Mouse (Mus musculus) forebrain, embryonic 14.5 days (tissue): ENCODE results near the gene Camkk1. TPM values are rescaled to one million over a fixed set of nuclear protein-coding genes. Genes with fewer than 3 reads are reported as not detected.

Source experiments
- ATAC-seq: fragments of 200-750 bp; cut with Nextera tagmentation; 2 replicates; pipeline ENCODE4 v1.8.0; 2017; ENCODE audit warnings: mild to moderate bottlenecking, moderate library complexity
- DNase-seq: peaks from one replicate; pipeline ENCODE4 v3.0.0-alpha.2; 2015; ENCODE audit warnings: low spot score
- H3K27ac ChIP-seq: fragments of 300-500 bp; sonication (generic); 2 replicates; pipeline ENCODE4 v1.5.1; 2014; ENCODE audit warnings: low read depth, mild to moderate bottlenecking, control low read depth, low read length, moderate library complexity
- H3K27me3 ChIP-seq: fragments of 300-500 bp; sonication (generic); replicated peaks from 2 replicates; pipeline ENCODE4 v1.6.1; 2014; ENCODE audit warnings: low read length, control low read depth, mixed read lengths; ENCODE audit not compliant: control insufficient read depth, insufficient read depth
- H3K36me3 ChIP-seq: fragments of 300-500 bp; sonication (generic); 2 replicates; pipeline ENCODE4 v1.6.1; 2014; ENCODE audit warnings: low read length, control low read depth; ENCODE audit not compliant: control insufficient read depth, insufficient read depth
- H3K4me1 ChIP-seq: fragments of 300-500 bp; sonication (generic); 2 replicates; pipeline ENCODE4 v1.6.1; 2014; ENCODE audit warnings: antibody characterized with exemption, low read length, control low read depth; ENCODE audit not compliant: control insufficient read depth, insufficient read depth
- H3K4me2 ChIP-seq: fragments of 300-500 bp; sonication (generic); 2 replicates; pipeline ENCODE4 v1.6.1; 2014; ENCODE audit warnings: mild to moderate bottlenecking, control low read depth, low read length
- H3K4me3 ChIP-seq: fragments of 300-500 bp; sonication (generic); 2 replicates; pipeline ENCODE4 v1.5.1; 2014; ENCODE audit warnings: low read depth, low read length, control low read depth
- H3K9ac ChIP-seq: fragments of 300-500 bp; sonication (generic); 2 replicates; pipeline ENCODE4 v1.6.1; 2014; ENCODE audit warnings: mild to moderate bottlenecking, low read length, control low read depth, moderate library complexity
- H3K9me3 ChIP-seq: fragments of 300-500 bp; sonication (generic); replicated peaks from 2 replicates; pipeline ENCODE4 v1.6.1; 2016; ENCODE audit warnings: low read length, control low read depth, mixed read lengths; ENCODE audit not compliant: control insufficient read depth
- WGBS: fragments of 180-500 bp; shearing (Covaris S2); extraction: QIAGEN DNeasy Blood & Tissue Kit; methylation state at CpG from one replicate; pipeline ENCODE4 v1.1.7; 2014; 5-methylcytosine and 5-hydroxymethylcytosine counted together
- polyA plus RNA-seq: library from polyadenylated mRNA; unstranded; fragments of >200 nt; fragmentation: Nextera tagmentation; extraction: Ambion mirVana; gene quantifications from 2 replicates; pipeline ENCODE4 v1.2.1, GENCODE M21; 2014

Camkk1 gene
- polyA plus RNA-seq, 1 experiment from 2014 or later: 8.0 TPM

DNA sequence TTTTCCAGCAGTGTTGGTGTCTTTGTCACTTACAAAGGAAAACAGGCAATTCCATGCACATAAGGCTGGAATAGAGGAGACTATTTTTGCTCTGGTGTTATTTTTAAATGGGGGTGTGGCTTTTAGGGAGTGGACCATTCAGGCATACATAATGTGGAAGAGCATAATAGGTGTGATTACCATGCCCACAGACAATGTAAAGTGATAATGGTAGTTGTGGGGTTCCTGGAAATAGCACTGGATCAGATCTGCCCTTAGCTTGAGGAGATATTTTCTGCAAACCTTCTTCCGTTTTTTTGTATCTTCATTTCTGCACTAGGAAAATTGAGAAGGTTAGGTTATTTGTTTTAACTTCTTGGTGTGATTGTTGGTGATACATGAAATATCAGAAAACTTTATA, 34.0 kb downstream of the Camkk1 start:
- no peaks in the 10 kb centered on the region for H3K27me3 ChIP-seq
- H3K9me3 ChIP-seq: no peaks in the 10 kb centered on the region
- H3K4me2 ChIP-seq: no peak overlapping the region
- no peak for ATAC-seq
- no peak overlapping the region for H3K9ac ChIP-seq
- DNase-seq: no peak
- no peak overlapping the region for H3K27ac ChIP-seq
- peaks cover 73% of the 10 kb centered on the region for H3K36me3 ChIP-seq
- H3K4me3 ChIP-seq: no peak overlapping the region
- H3K4me1 ChIP-seq: no peaks in the 10 kb centered on the region; the same call in 1 of the 2 replicates
- WGBS: 89% methylated on average over 1 of the region's 1 CpGs

GRCm38 (mm10) chr11:73057701-73058100, 38.9 kb downstream of the Camkk1 start:
- DNase-seq (no peak), ATAC-seq (no peak)
- no peak overlapping the region for H3K4me3 ChIP-seq
- peaks cover 64% of the 10 kb centered on the region for H3K36me3 ChIP-seq
- H3K9me3 ChIP-seq: no peaks in the 10 kb centered on the region
- H3K27me3 ChIP-seq: no peaks in the 10 kb centered on the region
- no peaks in the 10 kb centered on the region for H3K4me1 ChIP-seq
- 94% methylated on average over 5 of the region's 5 CpGs for WGBS
- H3K4me2 ChIP-seq: no peak overlapping the region
- H3K9ac ChIP-seq: no peak overlapping the region
- H3K27ac ChIP-seq: no peak overlapping the region

DNA sequence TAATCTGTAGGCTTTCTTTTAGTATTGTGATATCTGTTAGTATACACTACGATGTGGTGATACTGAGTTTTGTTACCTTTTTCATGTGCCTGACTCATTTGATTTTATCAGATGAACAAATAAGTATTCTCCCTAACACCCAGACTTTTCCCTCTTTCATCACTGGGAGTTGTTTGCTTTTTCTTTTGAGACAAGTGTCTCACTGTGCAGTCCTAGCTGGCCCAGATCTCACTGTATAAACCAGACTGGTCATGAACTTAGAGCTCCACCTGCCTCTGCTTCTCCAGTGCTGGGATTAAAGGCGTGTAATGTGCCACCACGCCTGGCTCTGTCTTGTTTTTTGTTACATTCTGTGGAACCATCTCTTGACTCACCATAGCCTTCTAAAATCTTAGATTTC, 40.8 kb downstream of the Camkk1 start:
- H3K27ac ChIP-seq: no peak overlapping the region
- H3K27me3 ChIP-seq: no peaks in the 10 kb centered on the region
- no peaks in the 10 kb centered on the region for H3K4me1 ChIP-seq
- H3K4me2 ChIP-seq: no peak overlapping the region
- no peak for ATAC-seq
- 92% methylated on average over 3 of the region's 3 CpGs for WGBS
- peaks cover 49% of the 10 kb centered on the region for H3K36me3 ChIP-seq
- DNase-seq: no peak
- no peak overlapping the region for H3K4me3 ChIP-seq
- H3K9ac ChIP-seq: no peak overlapping the region
- no peaks in the 10 kb centered on the region for H3K9me3 ChIP-seq

GRCm38 (mm10) chr11:73061413-73061812, 42.6 kb downstream of the Camkk1 start:
- no peaks in the 10 kb centered on the region for H3K9me3 ChIP-seq
- H3K4me1 ChIP-seq: no peaks in the 10 kb centered on the region
- H3K27me3 ChIP-seq: no peaks in the 10 kb centered on the region
- H3K9ac ChIP-seq: no peak overlapping the region
- no peak for DNase-seq
- peaks cover 42% of the 10 kb centered on the region for H3K36me3 ChIP-seq
- H3K4me2 ChIP-seq: no peak overlapping the region
- no peak for ATAC-seq
- 94% methylated on average over 3 of the region's 3 CpGs for WGBS
- no peak overlapping the region for H3K4me3 ChIP-seq
- no peak overlapping the region for H3K27ac ChIP-seq

DNA sequence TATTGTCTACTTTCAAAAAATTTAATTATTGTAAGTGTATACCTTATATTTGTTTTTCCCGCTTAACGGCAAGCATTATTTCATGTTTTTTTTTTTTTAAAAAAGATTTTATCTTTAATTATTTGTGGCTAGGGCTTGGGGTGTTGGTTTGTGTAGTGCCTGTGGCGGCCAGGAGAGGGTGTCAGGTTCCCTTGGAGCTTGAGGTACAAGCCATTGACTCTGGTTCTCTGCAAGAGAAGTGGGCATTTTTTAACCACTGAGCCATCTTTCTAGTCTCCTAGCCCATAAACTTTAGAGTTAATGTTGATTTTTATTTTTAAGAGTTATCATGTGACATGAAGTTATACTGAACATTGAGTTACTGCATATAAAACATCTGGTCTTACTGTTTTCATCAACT, 53.0 kb downstream of the Camkk1 start:
- peaks cover 84% of the 10 kb centered on the region for H3K36me3 ChIP-seq
- H3K4me3 ChIP-seq: no peak overlapping the region

DNA sequence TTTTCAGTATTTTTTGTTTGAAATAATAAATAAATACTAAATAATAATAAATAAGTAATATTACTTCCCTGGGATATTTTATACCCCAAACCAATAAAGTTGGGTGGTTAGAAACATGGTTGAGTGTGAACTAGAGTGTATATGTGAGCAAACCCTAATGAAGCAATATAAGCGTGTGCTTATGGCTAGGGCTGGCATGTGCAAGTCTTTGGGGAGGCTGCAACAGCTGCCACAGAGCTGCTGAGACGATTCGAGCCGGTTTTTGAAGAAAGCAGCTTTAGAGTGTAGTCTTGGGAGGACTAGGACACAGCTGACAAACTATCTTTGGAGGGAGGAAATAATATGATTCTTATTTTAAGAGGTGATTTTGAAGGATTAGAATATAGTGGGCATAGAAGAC, 57.5 kb downstream of the Camkk1 start:
- H3K27me3 ChIP-seq: no peaks in the 10 kb centered on the region
- 87% methylated on average over 4 of the region's 4 CpGs for WGBS
- no peaks in the 10 kb centered on the region for H3K9me3 ChIP-seq
- H3K4me2 ChIP-seq: no peak overlapping the region
- no peak overlapping the region for H3K4me3 ChIP-seq
- H3K4me1 ChIP-seq: no peaks in the 10 kb centered on the region
- no peak overlapping the region for H3K27ac ChIP-seq
- no peak for ATAC-seq
- no peak overlapping the region for H3K9ac ChIP-seq
- peaks cover 90% of the 10 kb centered on the region for H3K36me3 ChIP-seq
- no peak for DNase-seq

More for the DNA sequence above, 53.0 kb downstream of the Camkk1 start:
- H3K4me2 ChIP-seq: no peak overlapping the region
- H3K9ac ChIP-seq: no peak overlapping the region
- no peak overlapping the region for H3K27ac ChIP-seq
- DNase-seq: peak; percentile 46
- no peaks in the 10 kb centered on the region for H3K4me1 ChIP-seq
- no peak for ATAC-seq
- H3K27me3 ChIP-seq: no peaks in the 10 kb centered on the region
- WGBS: 93% methylated on average over 3 of the region's 3 CpGs
- no peaks in the 10 kb centered on the region for H3K9me3 ChIP-seq

GRCm38 (mm10) chr11:73076733-73077132, 57.9 kb downstream of the Camkk1 start:
- H3K4me3 ChIP-seq: no peak overlapping the region
- H3K4me1 ChIP-seq: no peaks in the 10 kb centered on the region
- peaks cover 92% of the 10 kb centered on the region for H3K36me3 ChIP-seq
- DNase-seq (no peak), ATAC-seq (no peak)
- no peak overlapping the region for H3K9ac ChIP-seq
- no peaks in the 10 kb centered on the region for H3K27me3 ChIP-seq
- no peak overlapping the region for H3K4me2 ChIP-seq
- H3K27ac ChIP-seq: no peak overlapping the region
- H3K9me3 ChIP-seq: no peaks in the 10 kb centered on the region
- 58% methylated on average over 4 of the region's 4 CpGs for WGBS

- Histone ChIP-seq H3K9me3 (no peaks in the 10 kb centered on the region), H3K4me3 (no peak overlapping the region), H3K4me2 (no peak overlapping the region), H3K27me3 (no peaks in the 10 kb centered on the region), H3K9ac (no peak overlapping the region), H3K27ac (no peak overlapping the region), H3K4me1 (no peaks in the 10 kb centered on the region), H3K36me3 (peaks cover 95% of the 10 kb centered on the region)
- no peak for ATAC-seq
- WGBS: 71% methylated on average over 6 of the region's 6 CpGs
- DNase-seq: no peak
Measured at GRCm38 (mm10) chr11:73077211-73077720, 58.5 kb downstream of the Camkk1 start.

DNA sequence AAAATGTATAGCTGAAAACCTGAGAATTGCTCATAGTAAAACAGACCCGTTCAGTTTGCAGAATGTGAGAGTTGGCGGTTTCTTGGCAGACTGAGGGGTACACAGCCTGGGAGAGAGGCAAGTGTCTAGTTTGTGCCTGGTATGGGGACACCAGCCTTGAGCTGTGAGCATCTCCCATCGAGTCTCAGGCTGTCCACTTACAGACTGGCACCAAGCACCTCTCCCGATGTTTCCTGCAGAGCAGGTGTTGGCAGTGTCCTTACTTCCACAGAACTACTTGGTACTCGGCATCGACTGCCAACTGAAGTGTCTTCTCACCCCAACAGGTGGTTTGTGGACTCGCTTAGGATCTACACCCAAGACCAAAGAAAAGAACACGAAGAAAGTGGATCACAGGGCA, 59.8 kb downstream of the Camkk1 start:
- Histone ChIP-seq H3K27me3 (no peaks in the 10 kb centered on the region), H3K9me3 (no peaks in the 10 kb centered on the region), H3K36me3 (peaks cover 87% of the 10 kb centered on the region), H3K4me3 (no peak overlapping the region), H3K4me2 (no peak overlapping the region), H3K4me1 (no peaks in the 10 kb centered on the region), H3K9ac (no peak overlapping the region), H3K27ac (no peak overlapping the region)
- no peak for DNase-seq
- 89% methylated on average over 8 of the region's 8 CpGs for WGBS
- no peak for ATAC-seq
